Mouse (Mus musculus) CH12.LX (cell line): ENCODE measurements around the gene Zfp689. TPM values are rescaled to one million over a fixed set of nuclear protein-coding genes. Genes with fewer than 3 reads are reported as not detected.

Experiments
- DNase-seq: peaks from one replicate; pipeline ENCODE4 v3.0.0-alpha.2; 2013; ENCODE audit errors: extremely low read depth
- H3K27ac ChIP-seq: 2 replicates; pipeline ENCODE4 v1.5.1; 2012; ENCODE audit warnings: low read depth, mild to moderate bottlenecking, control low read depth, moderate library complexity; ENCODE audit not compliant: insufficient read depth
- H3K27me3 ChIP-seq: replicated peaks from 2 replicates; pipeline ENCODE3; 2012; ENCODE audit warnings: inconsistent platforms
- H3K36me3 ChIP-seq, 2 experiments: replicated peaks in 1 of 2; 2 replicates each; pipeline versions ENCODE3 to v1.6.1; 2012; ENCODE audit warnings: inconsistent platforms in 1 of 2, low read length in 1 of 2, mild to moderate bottlenecking in 1 of 2, mixed read lengths in 1 of 2, moderate library complexity in 1 of 2; ENCODE audit not compliant: control insufficient read depth in 1 of 2, insufficient read depth in 1 of 2
- H3K4me1 ChIP-seq, 2 experiments: 2 replicates each; pipeline ENCODE4 v1.6.1; 2012; ENCODE audit warnings: inconsistent platforms in 1 of 2, moderate library complexity in 1 of 2; ENCODE audit not compliant: insufficient read depth in 2 of 2, control insufficient read depth in 1 of 2
- H3K4me2 ChIP-seq: 2 replicates; pipeline ENCODE4 v1.6.1; 2012; ENCODE audit warnings: low read depth, mild to moderate bottlenecking, control low read depth; ENCODE audit not compliant: poor library complexity, insufficient read depth, severe bottlenecking
- H3K4me3 ChIP-seq, 3 experiments: fragments of 150-350 bp in 1 of 3; sonication (generic) in 1 of 3; replicated peaks in 1 of 3; 2 replicates each; pipeline versions ENCODE3 to v1.5.1; 2011 to 2012; ENCODE audit warnings: low read depth in 2 of 3, low read length in 2 of 3, mild to moderate bottlenecking in 2 of 3, moderate library complexity in 2 of 3, control low read depth in 1 of 3, improper control_type of control experiment in 1 of 3, inconsistent platforms in 1 of 3, mixed read lengths in 1 of 3; ENCODE audit not compliant: poor library complexity in 1 of 3
- H3K79me2 ChIP-seq: replicated peaks from 2 replicates; pipeline ENCODE4 v1.6.1; 2012; ENCODE audit warnings: mild to moderate bottlenecking, moderate library complexity; ENCODE audit not compliant: control insufficient read depth, poor library complexity, insufficient read depth, severe bottlenecking; ENCODE audit errors: extremely low read depth
- H3K9ac ChIP-seq: 2 replicates; pipeline ENCODE4 v1.6.1; 2012; ENCODE audit warnings: low read depth, mild to moderate bottlenecking, control low read depth, moderate library complexity; ENCODE audit not compliant: insufficient read depth
- H3K9me3 ChIP-seq: replicated peaks from 2 replicates; pipeline ENCODE3; 2012; ENCODE audit warnings: low read length, inconsistent platforms, mixed read lengths
- BHLHE40 ChIP-seq: IDR thresholded peaks from 2 replicates; pipeline ENCODE4 v1.6.1; 2011; ENCODE audit warnings: mild to moderate bottlenecking, low read depth, low read length, improper control_type of control experiment
- CHD1 ChIP-seq: IDR thresholded peaks from 2 replicates; pipeline ENCODE4 v1.6.1; 2012; ENCODE audit warnings: low read depth, low read length, improper control_type of control experiment, inconsistent platforms
- CTCF ChIP-seq, 2 experiments: IDR thresholded peaks in 1 of 2; conservative IDR thresholded peaks in 1 of 2; 2 replicates each; pipeline ENCODE4 v1.5.1; 2011 to 2012; ENCODE audit warnings: low read depth in 2 of 2, low read length in 2 of 2, improper control_type of control experiment in 1 of 2, inconsistent platforms in 1 of 2, mild to moderate bottlenecking in 1 of 2, moderate library complexity in 1 of 2
- JUN ChIP-seq: IDR thresholded peaks from 2 replicates; pipeline ENCODE4 v1.6.1; 2011; ENCODE audit warnings: low read depth, mild to moderate bottlenecking, low read length, improper control_type of control experiment, moderate library complexity; ENCODE audit not compliant: insufficient read depth
- KAT2A ChIP-seq: IDR thresholded peaks from 2 replicates; pipeline ENCODE4 v1.6.1; 2012; ENCODE audit warnings: low read length, improper control_type of control experiment, inconsistent platforms; ENCODE audit not compliant: insufficient replicate concordance
- MXI1 ChIP-seq: IDR thresholded peaks from 2 replicates; pipeline ENCODE4 v1.6.1; 2011; ENCODE audit warnings: mild to moderate bottlenecking, low read depth, low read length, improper control_type of control experiment
- NRF1 ChIP-seq: IDR thresholded peaks from 2 replicates; pipeline ENCODE4 v1.6.1; 2014; ENCODE audit warnings: low read depth, mild to moderate bottlenecking, inconsistent platforms, low read length, improper control_type of control experiment, moderate library complexity
- POLR2AphosphoS2 ChIP-seq: IDR thresholded peaks from 2 replicates; pipeline ENCODE4 v1.6.1; 2011; ENCODE audit warnings: low read depth, low read length, improper control_type of control experiment
- RAD21 ChIP-seq: IDR thresholded peaks from 2 replicates; pipeline ENCODE4 v1.6.1; 2011; ENCODE audit warnings: low read depth, mild to moderate bottlenecking, low read length, improper control_type of control experiment, moderate library complexity
- RCOR1 ChIP-seq: conservative IDR thresholded peaks from 2 replicates; pipeline ENCODE4 v1.6.1; 2012; ENCODE audit warnings: low read depth, mild to moderate bottlenecking, inconsistent platforms, low read length, improper control_type of control experiment
- SMC3 ChIP-seq: IDR thresholded peaks from 2 replicates; pipeline ENCODE4 v1.6.1; 2011; ENCODE audit warnings: low read depth, low read length, improper control_type of control experiment
- TBP ChIP-seq: conservative IDR thresholded peaks from 2 replicates; pipeline ENCODE4 v1.6.1; 2011; ENCODE audit warnings: low read depth, low read length, improper control_type of control experiment
- TCF12 ChIP-seq: IDR thresholded peaks from 2 replicates; pipeline ENCODE4 v1.6.1; 2014; ENCODE audit warnings: low read depth, mild to moderate bottlenecking, inconsistent platforms, low read length, improper control_type of control experiment
- UBTF ChIP-seq: IDR thresholded peaks from 2 replicates; pipeline ENCODE4 v1.6.1; 2012; ENCODE audit warnings: low read depth, mild to moderate bottlenecking, inconsistent platforms, low read length, improper control_type of control experiment, moderate library complexity
- USF1 ChIP-seq: IDR thresholded peaks from 2 replicates; pipeline ENCODE4 v1.6.1; 2014; ENCODE audit warnings: low read depth, mild to moderate bottlenecking, inconsistent platforms, low read length, improper control_type of control experiment
- ZC3H11A ChIP-seq: IDR thresholded peaks from 2 replicates; pipeline ENCODE4 v1.6.1; 2012; ENCODE audit warnings: low read depth, mild to moderate bottlenecking, inconsistent platforms, low read length, improper control_type of control experiment
- ZKSCAN1 ChIP-seq: IDR thresholded peaks from 2 replicates; pipeline ENCODE4 v1.6.1; 2012; ENCODE audit warnings: low read depth, inconsistent platforms, low read length, improper control_type of control experiment, borderline replicate concordance
- ZMIZ1 ChIP-seq: IDR thresholded peaks from 2 replicates; pipeline ENCODE4 v1.6.1; 2012; ENCODE audit warnings: low read depth, mild to moderate bottlenecking, inconsistent platforms, low read length, improper control_type of control experiment
- ZNF384 ChIP-seq: IDR thresholded peaks from 2 replicates; pipeline ENCODE4 v1.6.1; 2012; ENCODE audit warnings: low read depth, low read length, improper control_type of control experiment, inconsistent platforms
- dilution Hi-C: fragments of 300-500 bp; cut with MboI; formaldehyde crosslinking; loops from 2 replicates; pipeline ENCODE4 v1.14.3; 2020; ENCODE audit warnings: low sequenced_read_pairs; ENCODE audit not compliant: extremely low pct_unique_long_range_greater_than_20kb, extremely low pct_ligation_motif_present
- in situ Hi-C: fragments of 300-500 bp; cut with MboI; formaldehyde crosslinking; loops from 3 replicates; pipeline ENCODE4 v1.14.3; 2019; ENCODE audit warnings: low sequenced_read_pairs, low pct_ligation_motif_present, low pct_unique_long_range_greater_than_20kb, mixed read lengths
- polyA plus RNA-seq: library from polyadenylated mRNA; unstranded; fragments of >175 nt; gene quantifications from 2 replicates; pipeline ENCODE4 v1.2.1, GENCODE M21; 2012; ENCODE audit warnings: low read depth; ENCODE audit not compliant: insufficient read length
- total RNA-seq, 2 experiments: library from RNA; depleted of rRNA; stranded (reverse); fragments of 300-350 nt in 1 of 2; fragments of >200 nt in 1 of 2; gene quantifications; 2 replicates each; pipeline ENCODE4 v1.2.3; 2012 to 2014

Zfp689 gene
- total and polyA plus RNA-seq, 3 experiments: 2.3 to 3.6 (median 3.2) TPM

DNA sequence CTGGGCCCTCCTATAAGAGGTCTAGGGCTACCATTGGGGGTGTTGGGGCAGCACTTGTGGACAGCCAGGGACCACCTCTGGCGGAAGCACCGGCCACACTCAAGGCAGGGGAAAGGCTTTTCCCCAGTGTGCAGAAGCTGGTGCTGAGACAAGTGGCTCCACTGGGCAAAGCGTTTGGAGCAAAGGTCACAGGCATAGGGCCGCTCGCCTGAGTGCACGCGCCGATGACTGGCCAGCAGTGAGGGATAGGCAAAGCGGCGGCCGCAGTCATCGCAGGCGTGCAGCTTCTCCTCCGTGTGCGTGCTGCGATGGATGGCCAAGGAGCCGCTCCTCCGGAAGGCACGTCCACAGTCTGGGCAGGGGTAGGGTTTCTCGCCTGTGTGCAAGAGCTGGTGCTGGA is 5.0 kb downstream of the Zfp689 start:
- H3K36me3 ChIP-seq: peaks cover 22 to 47% of the 10 kb centered on the region in 2 experiments
- no peaks in the 10 kb centered on the region for H3K27me3 ChIP-seq
- dilution Hi-C loops: no loop called here
- no peaks in the 10 kb centered on the region for H3K79me2 ChIP-seq
- H3K27ac ChIP-seq: no peak overlapping the region
- no peak overlapping the region for H3K4me3 ChIP-seq
- H3K9ac ChIP-seq: no peak overlapping the region
- H3K4me2 ChIP-seq: no peak overlapping the region
- in situ Hi-C loops: no loop called here
- DNase-seq: no peak
- TF ChIP-seq ZNF384 (no peak), RCOR1 (no peak), BHLHE40 (no peak), POLR2AphosphoS2 (no peak), TBP (no peak), ZMIZ1 (no peak), KAT2A (no peak), NRF1 (no peak)
- H3K4me1 ChIP-seq: peaks cover 2 to 15% of the 10 kb centered on the region in 2 experiments; a peak in 1 of 4 replicates
- peaks cover 8% of the 10 kb centered on the region for H3K9me3 ChIP-seq

- in situ Hi-C loops: no loop called here
- dilution Hi-C loops: no loop called here
- Histone ChIP-seq H3K4me1 (peaks cover 0 to 7% of the 10 kb centered on the region in 2 experiments; a peak in 1 of 4 replicates), H3K4me3 (no peak overlapping the region), H3K79me2 (no peaks in the 10 kb centered on the region), H3K9me3 (peaks cover 13% of the 10 kb centered on the region), H3K36me3 (peaks cover 0 to 6% of the 10 kb centered on the region in 2 experiments), H3K27me3 (no peaks in the 10 kb centered on the region), H3K27ac (no peak overlapping the region), H3K9ac (no peak overlapping the region), H3K4me2 (no peak overlapping the region)
- peak; percentile 28 for DNase-seq
- TF ChIP-seq UBTF (no peak), CTCF (conservative IDR thresholded peaks at IDR 0.05 in 1 of 2, IDR thresholded peaks at IDR 0.05 in 1 of 2; ENCODE audit: low read depth in 2 of 2, low read length in 2 of 2) (peak; percentile 18 to 50; a peak in 2 of 4 replicates), SMC3 (peak; percentile 34), RAD21 (peak; percentile 43)
These were observed 11.2 kb downstream of the Zfp689 start for GRCm38 (mm10) chr7:127437724-127438123.

DNA sequence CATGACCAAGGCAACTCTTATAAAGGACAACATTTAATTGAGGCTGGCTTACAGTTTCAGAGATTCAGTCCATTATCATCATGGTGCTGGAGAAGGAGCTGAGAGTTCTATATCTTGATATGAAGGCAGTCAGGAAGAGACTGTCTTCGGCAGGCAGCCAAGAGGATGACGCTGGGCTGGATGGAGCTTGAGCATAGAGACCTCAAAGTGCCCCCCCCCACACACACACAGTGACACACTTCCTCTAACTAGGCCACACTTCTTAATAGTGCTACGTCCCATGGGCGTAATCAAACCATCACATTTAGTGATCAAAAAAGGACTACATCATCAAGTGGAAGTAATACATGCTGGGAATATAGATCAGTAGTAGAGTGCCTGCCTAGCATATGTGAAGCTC is 13.8 kb downstream of the Zfp689 start:
- H3K4me2 ChIP-seq: no peak overlapping the region
- H3K27me3 ChIP-seq: no peaks in the 10 kb centered on the region
- DNase-seq: no peak
- no peak overlapping the region for H3K27ac ChIP-seq
- TF ChIP-seq MXI1 (no peak), ZKSCAN1 (no peak), USF1 (no peak), KAT2A (no peak), POLR2AphosphoS2 (no peak), JUN (no peak), UBTF (no peak), RAD21 (no peak), ZC3H11A (no peak), TCF12 (no peak), CHD1 (no peak)
- no peaks in the 10 kb centered on the region for H3K36me3 ChIP-seq
- H3K4me1 ChIP-seq: peaks cover 0 to 5% of the 10 kb centered on the region in 2 experiments; a peak in 1 of 4 replicates
- in situ Hi-C loops: no loop called here
- H3K79me2 ChIP-seq: no peaks in the 10 kb centered on the region
- no peak overlapping the region for H3K9ac ChIP-seq
- no peak overlapping the region for H3K4me3 ChIP-seq
- dilution Hi-C loops: no loop called here
- H3K9me3 ChIP-seq: peaks cover 13% of the 10 kb centered on the region
